Mouse (Mus musculus) embryonic facial prominence, embryonic 10.5 days (tissue): ENCODE data around the gene Cinp. TPM values are rescaled to one million over a fixed set of nuclear protein-coding genes. Genes with fewer than 3 reads are reported as not detected.
"Not testable (repeated sequence)": the region's sequence is repeated elsewhere in the genome, so short reads cannot be mapped to it uniquely, and the experiment has no call there.

ENCODE experiments used
- DNase-seq: peaks from one replicate; pipeline ENCODE4 v3.0.0-alpha.2; 2017; ENCODE audit warnings: low spot score
- H3K27ac ChIP-seq: fragments of 300-500 bp; sonication (generic); replicated peaks from 2 replicates; pipeline ENCODE4 v1.5.1; 2016; ENCODE audit warnings: mild to moderate bottlenecking
- H3K27me3 ChIP-seq: fragments of 300-500 bp; sonication (generic); replicated peaks from 2 replicates; pipeline ENCODE4 v1.6.1; 2016; ENCODE audit warnings: low read depth, mild to moderate bottlenecking; ENCODE audit not compliant: poor library complexity, severe bottlenecking
- H3K36me3 ChIP-seq: fragments of 300-500 bp; sonication (generic); replicated peaks from 2 replicates; pipeline ENCODE4 v1.6.1; 2016; ENCODE audit warnings: mild to moderate bottlenecking, moderate library complexity
- H3K4me1 ChIP-seq: fragments of 300-500 bp; sonication (generic); 2 replicates; pipeline ENCODE4 v1.6.1; 2016
- H3K4me3 ChIP-seq: fragments of 300-500 bp; sonication (generic); 2 replicates; pipeline ENCODE4 v1.5.1; 2016; ENCODE audit warnings: mild to moderate bottlenecking, moderate library complexity
- H3K9me3 ChIP-seq: fragments of 300-500 bp; sonication (generic); 2 replicates; pipeline ENCODE4 v1.6.1; 2016; ENCODE audit warnings: mild to moderate bottlenecking
- WGBS: fragments of 180-500 bp; shearing (Covaris S2); methylation state at CpG from one replicate; pipeline ENCODE4 v1.1.7; 2016; 5-methylcytosine and 5-hydroxymethylcytosine counted together
- polyA plus RNA-seq: library from polyadenylated mRNA; unstranded; fragments of >200 nt; fragmentation: Nextera tagmentation; extraction: Ambion mirVana; gene quantifications from 2 replicates; pipeline ENCODE4 v1.2.1, GENCODE M21; 2016

The Cinp gene
- polyA plus RNA-seq, 1 experiment from 2014 or later: 86.9 TPM

DNA sequence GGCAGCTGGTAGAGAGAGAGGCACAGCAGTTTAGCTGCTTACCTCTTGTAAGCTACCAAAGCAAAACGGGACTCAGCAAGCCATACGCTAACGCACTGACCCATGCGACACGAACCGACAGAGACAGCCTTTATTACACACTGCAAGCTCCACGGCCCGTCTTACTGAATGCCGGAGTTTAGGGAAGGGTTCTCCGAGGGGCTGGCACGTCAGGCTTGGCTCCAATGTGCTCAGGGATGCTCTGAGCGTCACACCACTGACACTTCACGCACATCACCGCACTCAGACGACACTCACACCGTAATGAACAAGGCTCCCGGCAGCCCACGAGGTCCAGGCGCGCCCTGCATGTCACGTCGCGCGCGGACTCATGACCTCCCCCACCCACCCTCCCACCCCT lies 339 bp downstream of the Cinp start:
- Histone ChIP-seq H3K4me3 (peak overlapping the region; percentile 95), H3K27me3 (no peaks in the 10 kb centered on the region), H3K27ac (peak overlapping the region; percentile 93), H3K4me1 (peaks cover 22% of the 10 kb centered on the region), H3K9me3 (no peaks in the 10 kb centered on the region), H3K36me3 (peaks cover 15% of the 10 kb centered on the region)
- no peak for DNase-seq
- WGBS: 0% methylated on average over 25 of the region's 25 CpGs

GRCm38 (mm10) chr12:110888106-110888505 lies 839 bp downstream of the Cinp start:
- H3K27me3 ChIP-seq: no peaks in the 10 kb centered on the region
- H3K27ac ChIP-seq: peak overlapping the region; percentile 93
- 45% methylated on average over 12 of the region's 12 CpGs for WGBS
- H3K4me3 ChIP-seq: peak overlapping the region; percentile 95
- peaks cover 20% of the 10 kb centered on the region for H3K36me3 ChIP-seq
- no peak for DNase-seq
- peaks cover 22% of the 10 kb centered on the region for H3K4me1 ChIP-seq
- H3K9me3 ChIP-seq: no peaks in the 10 kb centered on the region

DNA sequence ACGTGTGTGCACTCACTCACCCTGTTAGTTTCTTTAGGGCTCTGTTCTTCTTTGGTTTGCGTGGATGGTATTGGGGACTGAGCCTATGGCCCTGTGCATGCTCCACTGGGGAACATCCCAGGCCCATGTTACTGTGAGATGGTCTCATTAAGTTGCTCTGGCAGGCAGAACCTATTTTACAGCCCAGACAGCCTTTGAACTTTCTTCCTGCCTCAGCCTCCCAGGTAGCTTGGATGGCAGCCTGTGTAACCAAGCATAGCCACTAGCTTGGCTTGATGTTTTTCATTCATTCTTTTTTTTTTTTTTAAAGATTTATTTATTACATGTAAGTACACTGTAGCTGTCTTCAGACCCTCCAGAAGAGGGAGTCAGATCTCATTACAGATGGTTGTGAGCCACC lies 3.7 kb downstream of the Cinp start:
- H3K4me3 ChIP-seq: no peak overlapping the region
- H3K9me3 ChIP-seq: no peaks in the 10 kb centered on the region
- DNase-seq: no peak
- no peak overlapping the region for H3K27ac ChIP-seq
- WGBS: 93% methylated on average over 2 of the region's 2 CpGs
- peaks cover 47% of the 10 kb centered on the region for H3K36me3 ChIP-seq
- no peaks in the 10 kb centered on the region for H3K27me3 ChIP-seq
- peaks cover 19% of the 10 kb centered on the region for H3K4me1 ChIP-seq

- WGBS: 89% methylated on average over 7 of the region's 7 CpGs
- Histone ChIP-seq H3K4me3 (no peak overlapping the region), H3K27me3 (no peaks in the 10 kb centered on the region), H3K9me3 (no peaks in the 10 kb centered on the region), H3K4me1 (no peaks in the 10 kb centered on the region), H3K27ac (no peak overlapping the region), H3K36me3 (peaks cover 73% of the 10 kb centered on the region)
- DNase-seq: no peak
Observed at GRCm38 (mm10) chr12:110882291-110882690, 6.7 kb downstream of the Cinp start.

DNA sequence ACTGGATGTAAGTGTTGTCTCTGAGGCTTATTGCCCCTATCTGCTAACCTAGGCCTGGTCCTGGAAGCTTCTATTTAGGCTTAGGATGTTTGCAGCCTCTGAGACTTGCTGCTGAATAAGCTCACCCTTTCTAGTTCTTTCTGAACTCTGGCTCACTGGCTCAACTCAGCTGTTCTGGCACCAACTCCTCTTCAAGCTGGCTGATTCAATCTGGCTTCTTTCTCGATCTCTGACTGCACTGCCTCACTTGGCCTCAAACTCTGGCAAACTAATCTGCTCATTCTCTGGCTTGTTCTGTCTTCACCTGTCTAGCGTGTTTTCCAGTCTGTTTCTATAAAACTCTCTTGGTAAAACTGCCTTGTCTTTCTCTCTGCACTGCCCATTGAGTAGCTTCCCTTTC lies 13.6 kb downstream of the Cinp start:
- Histone ChIP-seq H3K4me1 (no peaks in the 10 kb centered on the region), H3K9me3 (no peaks in the 10 kb centered on the region), H3K27ac (no peak overlapping the region), H3K36me3 (peaks cover 94% of the 10 kb centered on the region), H3K4me3 (no peak overlapping the region), H3K27me3 (no peaks in the 10 kb centered on the region)
- DNase-seq: no peak
- WGBS: 92% methylated on average over 2 of the region's 2 CpGs

GRCm38 (mm10) chr12:110871247-110871646 lies 17.7 kb downstream of the Cinp start:
- Histone ChIP-seq H3K27me3 (no peaks in the 10 kb centered on the region), H3K4me1 (no peaks in the 10 kb centered on the region), H3K36me3 (peaks cover 98% of the 10 kb centered on the region), H3K9me3 (no peaks in the 10 kb centered on the region), H3K4me3 (no peak overlapping the region), H3K27ac (no peak overlapping the region)
- 91% methylated on average over 5 of the region's 5 CpGs for WGBS
- DNase-seq: no peak

GRCm38 (mm10) chr12:110870107-110870506 lies 18.8 kb downstream of the Cinp start:
- DNase-seq: no peak
- WGBS: 92% methylated on average over 4 of the region's 4 CpGs
- Histone ChIP-seq H3K4me3 (no peak overlapping the region), H3K36me3 (peaks cover 96% of the 10 kb centered on the region), H3K9me3 (no peaks in the 10 kb centered on the region), H3K27me3 (no peaks in the 10 kb centered on the region), H3K27ac (no peak overlapping the region), H3K4me1 (no peaks in the 10 kb centered on the region)

- Histone ChIP-seq H3K27ac (no peak overlapping the region), H3K27me3 (no peaks in the 10 kb centered on the region), H3K9me3 (no peaks in the 10 kb centered on the region), H3K36me3 (peaks cover 89% of the 10 kb centered on the region), H3K4me3 (no peak overlapping the region), H3K4me1 (no peaks in the 10 kb centered on the region)
- 84% methylated on average over 10 of the region's 10 CpGs for WGBS
- DNase-seq: no peak
Observed at GRCm38 (mm10) chr12:110865989-110866388, 23.0 kb downstream of the Cinp start.

GRCm38 (mm10) chr12:110865571-110865970 lies 23.4 kb downstream of the Cinp start:
- H3K36me3 ChIP-seq: peaks cover 88% of the 10 kb centered on the region
- DNase-seq: no peak
- WGBS: 45% methylated on average over 6 of the region's 6 CpGs

GRCm38 (mm10) chr12:110864008-110864407 lies 24.9 kb downstream of the Cinp start:
- no peak for DNase-seq
- H3K36me3 ChIP-seq: peaks cover 77% of the 10 kb centered on the region
- H3K4me3 ChIP-seq: no peak overlapping the region
- 93% methylated on average over 6 of the region's 6 CpGs for WGBS
- H3K27ac ChIP-seq: no peak overlapping the region
- H3K9me3 ChIP-seq: no peaks in the 10 kb centered on the region
- no peaks in the 10 kb centered on the region for H3K27me3 ChIP-seq
- no peaks in the 10 kb centered on the region for H3K4me1 ChIP-seq

More at GRCm38 (mm10) chr12:110865571-110865970, 23.4 kb downstream of the Cinp start:
- Histone ChIP-seq H3K9me3 (no peaks in the 10 kb centered on the region), H3K4me3 (no peak overlapping the region), H3K4me1 (no peaks in the 10 kb centered on the region), H3K27ac (no peak overlapping the region), H3K27me3 (no peaks in the 10 kb centered on the region)

GRCm38 (mm10) chr12:110861256-110861655 lies 27.7 kb downstream of the Cinp start:
- no peaks in the 10 kb centered on the region for H3K27me3 ChIP-seq
- peaks cover 57% of the 10 kb centered on the region for H3K36me3 ChIP-seq
- peaks cover 7% of the 10 kb centered on the region; the same call in 1 of the 2 replicates for H3K4me1 ChIP-seq
- DNase-seq: no peak
- WGBS: 71% methylated on average over 7 of the region's 7 CpGs
- H3K4me3 ChIP-seq: no peak overlapping the region
- no peaks in the 10 kb centered on the region for H3K9me3 ChIP-seq
- no peak overlapping the region for H3K27ac ChIP-seq

DNA sequence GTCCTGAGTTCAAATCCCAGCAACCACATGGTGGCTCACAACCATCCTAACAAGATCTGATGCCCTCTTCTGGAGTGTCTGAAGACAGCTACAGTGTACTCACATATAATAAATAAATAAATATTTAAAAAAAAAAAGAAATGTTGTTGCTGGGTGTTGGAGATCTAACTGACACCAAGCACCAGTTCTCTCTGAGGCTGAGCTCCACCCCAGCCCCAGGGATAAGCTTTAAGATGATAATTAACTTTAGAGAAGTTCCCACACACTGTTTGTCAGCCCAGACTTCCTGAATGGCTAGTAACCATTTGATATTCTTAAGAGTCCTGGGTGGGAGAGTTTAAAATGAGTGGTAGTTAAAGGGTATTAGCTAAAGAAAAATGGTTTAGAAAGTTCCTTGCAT lies 28.7 kb downstream of the Cinp start:
- Histone ChIP-seq H3K4me1 (peaks cover 7% of the 10 kb centered on the region; the same call in 1 of the 2 replicates), H3K4me3 (no peak overlapping the region), H3K27ac (no peak overlapping the region), H3K36me3 (peaks cover 58% of the 10 kb centered on the region), H3K9me3 (no peaks in the 10 kb centered on the region), H3K27me3 (no peaks in the 10 kb centered on the region)
- no peak for DNase-seq

GRCm38 (mm10) chr12:110858681-110859080 lies 30.3 kb downstream of the Cinp start:
- H3K4me1 ChIP-seq, DNase-seq, H3K4me3 ChIP-seq, H3K27me3 ChIP-seq, H3K27ac ChIP-seq, H3K9me3 ChIP-seq: not testable (repeated sequence)
- 96% methylated on average over 15 of the region's 15 CpGs for WGBS
- H3K36me3 ChIP-seq: peaks cover 49% of the 10 kb centered on the region

DNA sequence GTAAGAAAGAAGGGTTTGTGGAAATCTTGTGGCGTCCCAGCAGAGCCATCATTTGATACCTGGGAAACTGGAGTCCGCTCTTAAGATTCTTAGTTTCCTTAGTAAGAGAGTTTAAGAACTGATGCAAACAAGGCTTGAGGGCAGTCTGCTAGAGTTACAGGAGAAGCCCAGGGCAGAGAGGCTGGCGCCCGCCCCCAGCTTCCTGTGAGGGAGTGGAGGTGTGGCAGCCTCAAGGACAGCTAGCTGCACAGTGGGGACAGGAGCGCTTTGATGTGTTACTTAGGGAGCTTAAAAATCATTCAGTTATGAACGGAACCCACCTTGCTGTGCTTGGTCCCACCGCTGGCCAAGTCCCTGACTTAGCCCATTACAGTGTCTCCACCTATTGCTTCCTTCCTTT lies 31.7 kb downstream of the Cinp start:
- no peak overlapping the region for H3K4me3 ChIP-seq
- no peaks in the 10 kb centered on the region for H3K27me3 ChIP-seq
- 83% methylated on average over 7 of the region's 7 CpGs for WGBS
- peaks cover 7% of the 10 kb centered on the region; the same call in 1 of the 2 replicates for H3K4me1 ChIP-seq
- no peak overlapping the region for H3K27ac ChIP-seq
- peaks cover 41% of the 10 kb centered on the region for H3K36me3 ChIP-seq
- no peak for DNase-seq
- no peaks in the 10 kb centered on the region for H3K9me3 ChIP-seq
